Mouse (Mus musculus) cerebellum, adult 2 months (tissue): ENCODE data around the gene Ky. TPM values are rescaled to one million over a fixed set of nuclear protein-coding genes. Genes with fewer than 3 reads are reported as not detected.

Experiments
- DNase-seq, 2 experiments: peaks; one replicate each; pipeline ENCODE4 v3.0.0; 2021
- H3K27ac ChIP-seq: fragments of 200-500 bp; 2 replicates; pipeline ENCODE4 v1.5.1; 2012; ENCODE audit warnings: low read length, control low read depth, inconsistent platforms; ENCODE audit not compliant: insufficient read depth
- H3K27me3 ChIP-seq: fragments of 200-500 bp; 2 replicates; pipeline ENCODE4 v1.6.1; 2012; ENCODE audit warnings: inconsistent platforms, mild to moderate bottlenecking, low read length, moderate library complexity; ENCODE audit not compliant: control insufficient read depth, insufficient read depth
- H3K4me1 ChIP-seq: fragments of 200-500 bp; 2 replicates; pipeline ENCODE4 v1.6.1; 2011; ENCODE audit warnings: low read length; ENCODE audit not compliant: control insufficient read depth, insufficient read depth
- H3K4me3 ChIP-seq: fragments of 200-500 bp; replicated peaks from 2 replicates; pipeline ENCODE3; 2011; ENCODE audit warnings: mild to moderate bottlenecking, low read depth, low read length, control low read depth; ENCODE audit not compliant: insufficient read depth
- CTCF ChIP-seq: fragments of 200-500 bp; IDR thresholded peaks from 2 replicates; pipeline ENCODE4 v1.5.1; 2011; ENCODE audit warnings: low read depth, mild to moderate bottlenecking, control low read depth, low read length, moderate library complexity, borderline replicate concordance; ENCODE audit not compliant: insufficient read depth
- POLR2A ChIP-seq: fragments of 200-500 bp; IDR thresholded peaks from 2 replicates; pipeline ENCODE4 v1.6.1; 2011; ENCODE audit warnings: low read length, control low read depth, borderline replicate concordance; ENCODE audit not compliant: insufficient read depth
- WGBS: fragments of 180-500 bp; shearing (Covaris S2); methylation state at CpG from one replicate; pipeline ENCODE4 v1.1.7; 2018; 5-methylcytosine and 5-hydroxymethylcytosine counted together
- polyA plus RNA-seq: library from polyadenylated mRNA; depleted of rRNA; stranded (reverse); fragments of >200 nt; gene quantifications from 2 replicates; pipeline ENCODE4 v1.2.3, GENCODE M21; 2012; rRNA removed

Ky gene
- 3.3 and 3.7 TPM in 2 replicates for polyA plus RNA-seq

DNA sequence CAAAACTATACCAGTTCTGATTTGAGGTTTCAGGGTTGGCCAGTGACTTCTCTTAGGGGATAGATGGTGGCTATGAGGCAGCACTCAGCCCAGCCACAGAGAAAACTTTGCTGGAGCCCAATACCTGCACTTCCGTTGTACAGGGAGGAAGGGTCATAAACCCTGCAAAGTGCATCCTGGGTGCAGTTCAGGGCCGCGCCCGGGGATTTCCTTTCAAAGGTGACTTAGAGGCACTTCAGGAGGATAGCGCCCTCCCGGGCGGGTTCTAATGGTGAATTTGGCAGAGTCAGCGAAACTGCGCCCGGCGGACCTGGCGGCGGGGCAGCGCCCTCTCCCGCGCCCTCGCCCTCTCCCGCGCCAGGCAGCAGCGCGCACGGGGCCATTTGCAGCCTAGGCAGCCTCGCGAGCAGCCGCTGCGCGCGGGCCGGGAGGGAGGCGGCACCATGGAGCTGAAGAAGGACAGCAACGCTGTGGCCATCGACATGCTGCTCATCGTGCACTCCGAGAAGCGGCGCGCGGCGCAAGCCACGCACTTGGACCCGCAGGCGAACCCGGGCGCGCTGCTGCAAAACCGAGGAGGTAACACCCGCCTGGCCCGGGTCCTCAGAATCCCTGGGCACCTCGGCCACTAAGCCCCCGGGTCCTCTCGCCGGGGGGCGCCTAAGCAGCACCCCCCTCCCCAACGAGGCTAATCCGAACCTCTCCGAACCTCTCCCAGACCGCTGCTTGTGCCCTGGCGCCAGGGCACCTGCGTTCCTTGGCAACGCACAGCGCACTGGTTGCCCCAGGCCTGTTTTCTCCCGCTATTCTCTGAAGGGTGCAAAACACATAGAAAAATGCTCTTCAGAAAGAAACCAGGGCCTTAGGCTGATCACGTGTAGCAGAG lies at the start of gene Ky:
TSS of gene Ky (plus strand) at position 51 of the 886 bp plus-strand sequence.
- H3K4me3 ChIP-seq: peak within 1 kb of the TSS; percentile 64
- peak within 1 kb of the TSS; percentile 13 for H3K27ac ChIP-seq
- H3K4me1 ChIP-seq: peaks cover 8% of the 10 kb centered on the region
- no peaks in the 10 kb centered on the region for H3K27me3 ChIP-seq
- DNase-seq: peak; percentile 61 to 63
- WGBS: 1% methylated on average over 63 of the region's 63 CpGs
- no peak for TF ChIP-seq POLR2A
- no peak for TF ChIP-seq CTCF

DNA sequence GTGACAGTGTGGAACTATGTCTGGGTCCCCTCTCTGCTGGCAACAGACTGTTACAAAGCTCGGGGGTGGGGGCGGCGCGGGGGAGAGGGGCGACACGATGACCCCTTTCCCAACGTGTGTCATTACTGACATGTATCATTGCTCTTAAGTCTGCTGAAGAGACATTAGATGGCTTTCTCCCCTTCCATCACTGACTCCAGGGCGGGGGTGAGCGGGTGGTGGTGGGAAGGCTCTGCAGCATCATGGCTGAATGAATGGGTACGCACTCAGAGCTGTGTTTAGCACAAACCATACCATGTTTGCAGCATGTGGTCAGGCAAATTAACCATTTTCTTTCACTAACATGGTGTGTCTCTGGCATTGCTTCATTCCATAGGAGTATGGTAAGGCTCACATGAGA lies 43.3 kb upstream of the Ky start:
- no peak for DNase-seq
- Histone ChIP-seq H3K27ac (no peak overlapping the region), H3K4me1 (no peaks in the 10 kb centered on the region), H3K4me3 (no peak overlapping the region), H3K27me3 (no peaks in the 10 kb centered on the region)
- TF ChIP-seq POLR2A (no peak), CTCF (no peak)
- 92% methylated on average over 10 of the region's 10 CpGs for WGBS

DNA sequence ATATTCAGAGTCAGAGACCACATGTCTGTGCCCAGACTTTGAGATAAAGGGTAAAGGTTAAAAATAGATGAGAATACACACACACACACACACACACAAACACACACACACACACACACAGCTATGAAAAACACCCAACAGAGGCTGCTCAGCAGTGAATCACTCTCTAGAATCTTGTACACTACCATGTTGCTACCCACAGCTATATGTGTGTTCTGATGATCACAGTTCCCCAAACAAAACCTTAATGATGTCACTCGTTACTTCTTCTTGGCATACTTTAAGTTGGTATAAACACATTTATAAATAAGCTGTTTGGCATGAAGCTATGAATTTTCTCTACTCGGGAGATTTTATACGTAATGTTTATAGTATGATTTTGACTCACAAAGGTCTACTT lies 40.5 kb upstream of the Ky start:
- Histone ChIP-seq H3K4me1 (no peaks in the 10 kb centered on the region), H3K27me3 (no peaks in the 10 kb centered on the region), H3K4me3 (no peak overlapping the region), H3K27ac (no peak overlapping the region)
- WGBS: 92% methylated on average over 3 of the region's 3 CpGs
- TF ChIP-seq POLR2A: no peak
- TF ChIP-seq CTCF: no peak
- DNase-seq: no peak

DNA sequence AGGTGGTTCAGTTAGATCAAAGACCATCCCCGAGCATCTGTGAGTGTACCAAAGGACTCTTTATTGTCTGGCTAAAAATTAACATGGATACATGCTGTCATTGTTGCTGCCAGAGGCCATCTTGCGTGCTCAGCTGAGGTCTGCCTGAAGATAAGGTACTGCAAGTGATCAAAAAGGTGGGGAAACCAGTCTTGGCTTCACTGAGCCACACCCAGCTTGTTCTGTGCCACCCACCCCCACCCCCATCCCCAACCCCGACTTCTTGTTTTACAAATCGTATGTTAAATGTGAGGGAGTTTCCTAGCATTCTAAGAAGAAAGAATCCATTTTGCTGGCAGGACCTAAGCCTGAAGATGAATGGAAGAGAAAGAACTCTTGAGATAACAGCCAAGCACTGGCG lies 39.8 kb upstream of the Ky start:
- TF ChIP-seq CTCF (no peak), POLR2A (no peak)
- no peak for DNase-seq
- Histone ChIP-seq H3K27me3 (no peaks in the 10 kb centered on the region), H3K4me1 (no peaks in the 10 kb centered on the region), H3K4me3 (no peak overlapping the region), H3K27ac (no peak overlapping the region)
- WGBS: 85% methylated on average over 5 of the region's 5 CpGs

DNA sequence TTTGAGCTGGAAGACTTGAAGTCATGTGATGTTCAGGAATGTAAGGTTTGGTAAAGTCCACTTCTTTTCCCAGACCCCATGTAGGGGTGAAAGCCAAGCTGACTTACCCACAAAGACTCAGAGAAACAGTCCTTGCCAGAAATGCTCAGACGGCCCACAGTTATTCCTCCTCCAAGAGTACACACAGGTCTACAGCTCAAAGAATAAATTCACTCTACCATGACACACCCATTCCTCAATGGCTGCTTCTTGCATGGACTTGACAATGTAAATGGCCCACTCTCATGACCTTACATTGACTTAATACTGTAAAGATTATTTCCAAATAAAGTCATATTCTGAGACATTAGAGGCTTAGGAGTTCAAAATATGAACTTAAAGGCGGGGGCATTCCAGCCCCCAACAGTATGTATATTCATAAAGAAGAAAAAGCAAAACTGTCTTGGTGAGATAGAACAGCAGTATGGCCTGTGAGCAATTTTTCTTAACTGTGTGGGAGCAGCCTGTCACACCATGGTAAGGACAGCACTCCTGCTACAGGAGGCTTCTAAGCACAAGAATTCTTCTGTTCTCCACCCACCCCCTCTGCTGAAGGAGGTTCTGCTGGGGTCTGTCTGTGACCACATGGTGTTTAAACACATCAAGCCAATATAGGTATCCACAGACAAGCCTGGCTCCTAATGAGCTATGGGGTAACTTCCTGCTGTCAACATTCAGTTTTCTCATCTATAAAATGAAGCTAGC lies 35.3 kb upstream of the Ky start:
- H3K4me3 ChIP-seq: no peak overlapping the region
- H3K4me1 ChIP-seq: no peaks in the 10 kb centered on the region
- WGBS: 93% methylated on average over 2 of the region's 2 CpGs
- no peaks in the 10 kb centered on the region for H3K27me3 ChIP-seq
- H3K27ac ChIP-seq: no peak overlapping the region
- TF ChIP-seq POLR2A (no peak), CTCF (no peak)
- DNase-seq: no peak

DNA sequence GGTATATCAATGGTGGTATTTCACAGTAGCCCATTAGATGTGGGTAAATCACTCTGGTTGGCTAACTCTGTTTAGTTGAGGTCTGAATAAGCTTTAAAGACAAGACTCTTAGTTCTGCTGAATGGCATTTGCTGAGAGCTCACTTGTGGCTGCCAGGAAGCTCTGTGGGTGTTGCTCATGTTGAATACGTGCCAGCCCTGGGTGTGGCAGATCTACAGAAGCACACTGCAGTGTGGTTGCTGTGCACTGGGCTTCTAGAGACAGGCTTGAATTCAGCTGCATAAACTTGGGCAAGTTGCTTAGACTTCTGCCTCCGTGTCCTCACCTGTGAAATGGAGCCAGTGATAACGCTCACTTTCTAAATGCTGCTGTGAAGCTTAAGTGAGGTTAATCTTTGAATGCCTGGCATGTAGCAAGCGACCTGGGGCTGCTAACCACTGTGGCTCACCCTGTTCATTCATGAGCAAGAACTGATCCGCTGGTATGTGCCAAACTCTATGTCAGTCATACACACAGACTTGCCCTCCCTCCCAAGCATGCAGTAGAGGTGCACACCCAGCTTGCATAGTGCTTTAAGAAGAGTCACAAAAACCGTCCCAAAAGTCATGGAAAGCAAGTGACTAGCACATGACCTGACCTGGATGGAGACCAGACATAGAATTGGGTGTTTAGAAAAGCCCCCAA lies 27.6 kb upstream of the Ky start:
- WGBS: 63% methylated on average over 6 of the region's 6 CpGs
- H3K4me1 ChIP-seq: no peaks in the 10 kb centered on the region
- H3K4me3 ChIP-seq: no peak overlapping the region
- no peaks in the 10 kb centered on the region for H3K27me3 ChIP-seq
- no peak overlapping the region for H3K27ac ChIP-seq
- TF ChIP-seq POLR2A (no peak), CTCF (no peak)
- peak in 1 of 2 experiments; percentile 24 for DNase-seq

DNA sequence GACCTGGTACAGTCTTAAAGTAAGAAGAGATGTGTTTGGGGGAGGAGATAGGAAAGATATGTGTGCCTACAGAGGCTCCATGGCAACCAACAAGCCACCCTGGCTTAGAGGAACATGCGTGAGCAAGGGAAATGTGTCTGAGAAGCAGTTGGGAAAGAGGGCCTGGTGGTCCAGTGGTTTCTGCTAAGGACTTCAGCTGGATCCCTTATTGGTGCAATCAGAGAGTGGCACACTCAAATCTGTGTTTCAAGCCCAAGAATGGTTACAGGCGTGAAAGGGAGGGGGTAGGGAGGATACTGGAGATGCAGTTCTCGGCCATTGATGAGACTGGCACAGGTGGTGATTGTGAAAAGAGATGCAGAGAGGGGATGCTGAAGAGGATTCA lies 27.1 kb upstream of the Ky start:
- 94% methylated on average over 3 of the region's 3 CpGs for WGBS

DNA sequence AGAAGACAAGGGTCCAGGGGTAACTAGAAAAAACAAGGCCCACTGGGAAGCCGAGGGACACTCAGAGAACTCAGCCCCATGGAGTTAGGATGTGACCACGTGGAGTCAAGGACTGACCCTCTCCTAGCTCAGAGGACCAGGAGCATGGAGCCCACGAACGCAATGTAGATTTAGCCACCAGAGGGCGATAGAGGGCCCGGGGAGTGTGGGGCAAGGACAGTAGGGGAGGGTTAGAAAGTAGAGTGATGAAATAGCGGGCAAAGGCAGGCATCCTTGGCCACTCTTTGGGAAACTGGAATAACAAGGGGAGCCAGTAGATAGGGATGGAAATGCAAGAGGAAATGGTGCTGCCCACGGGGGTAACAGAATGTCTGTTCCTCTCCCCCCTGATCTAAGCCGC lies 26.5 kb upstream of the Ky start:
- TF ChIP-seq POLR2A (no peak), CTCF (peak; percentile 58)
- H3K4me1 ChIP-seq: no peaks in the 10 kb centered on the region
- H3K27me3 ChIP-seq: no peaks in the 10 kb centered on the region
- WGBS: 60% methylated on average over 9 of the region's 9 CpGs
- no peak overlapping the region for H3K27ac ChIP-seq
- no peak overlapping the region for H3K4me3 ChIP-seq
- DNase-seq: peak; percentile 24 to 42

More for the DNA sequence above, 27.1 kb upstream of the Ky start:
- H3K27ac ChIP-seq: no peak overlapping the region
- no peak overlapping the region for H3K4me3 ChIP-seq
- no peak for TF ChIP-seq CTCF
- no peaks in the 10 kb centered on the region for H3K4me1 ChIP-seq
- no peaks in the 10 kb centered on the region for H3K27me3 ChIP-seq
- DNase-seq: no peak
